8 mouse cellular contexts compared by ENCODE assay signal in the genomic region with DNA sequence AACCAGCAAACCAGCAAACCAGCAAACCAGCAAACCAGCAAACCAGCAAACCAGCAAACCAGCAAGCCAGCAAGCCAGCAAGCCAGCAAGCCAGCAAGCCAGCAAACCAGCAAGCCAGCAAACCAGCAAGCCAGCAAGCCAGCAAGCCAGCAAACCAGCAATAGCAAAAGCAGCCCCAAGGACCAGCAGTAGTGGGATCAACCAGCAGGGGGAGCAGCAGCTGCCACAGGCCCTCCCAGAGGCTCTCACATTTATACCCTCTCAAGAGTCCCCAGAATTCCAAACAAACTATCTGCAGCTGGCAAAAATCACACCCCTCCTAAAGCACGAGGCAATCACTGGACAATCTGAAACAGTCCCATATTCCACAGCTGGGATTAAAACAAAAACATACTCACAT.
DNase-seq lines count a peak whose midpoint lies in the region; TF ChIP-seq lines count a peak whose summit lies in the region.
"Had no signal": no experiment of that assay in that cellular context is flagged by ENCODE, and none has a peak within 500 bp of the region (broad histone marks: within the 10 kb centered on the region; RNA-seq: fewer than 3 reads in every experiment).

No protein-coding gene starts in this region.

- no peaks in the 10 kb centered on the region for H3K4me1 ChIP-seq in bone marrow macrophage, adult 2 months (ENCODE audit: control insufficient read depth, insufficient read depth, low read length)
- H3K4me1 ChIP-seq: hindbrain, embryonic 15.5 days had no signal

- peak; percentile 53; the same call in 1 of the 2 replicates for TF ChIP-seq CTCF in bone marrow macrophage, adult 2 months (IDR thresholded peaks at IDR 0.05; ENCODE audit: low read depth, low read length)

- no peak overlapping the region for H3K4me3 ChIP-seq in bone marrow macrophage, adult 2 months (ENCODE audit: insufficient read depth, low read length)
- H3K4me3 ChIP-seq: hindbrain, embryonic 15.5 days had no signal

- DNase-seq in urinary bladder, postnatal 25 days (ENCODE audit: low spot score): peak; percentile 40
- DNase-seq in urinary bladder, adult 2 months (ENCODE audit: low spot score): no peak
- peak; percentile 28 to 83 for DNase-seq in frontal cortex, adult 2 months (ENCODE audit: extremely low spot score in 1 of 2, low spot score in 1 of 2)
- DNase-seq in kidney, postnatal 25 days: peak; percentile 74 to 77
- DNase-seq in lung, adult 18-20 months: peak; percentile 19 to 29
- peak; percentile 46 to 78 for DNase-seq in spleen, adult 18-20 months

- no peak overlapping the region for H3K27ac ChIP-seq in bone marrow macrophage, adult 2 months (ENCODE audit: insufficient read depth, low read depth, low read length)
- H3K27ac ChIP-seq: hindbrain, embryonic 15.5 days had no signal

- TF ChIP-seq POLR2A in bone marrow macrophage, adult 2 months (IDR thresholded peaks at IDR 0.05; ENCODE audit: borderline replicate concordance, low read depth, low read length): no peak
